Comparison of ENCODE assay signal across 21 mouse cellular contexts in the genomic region with DNA sequence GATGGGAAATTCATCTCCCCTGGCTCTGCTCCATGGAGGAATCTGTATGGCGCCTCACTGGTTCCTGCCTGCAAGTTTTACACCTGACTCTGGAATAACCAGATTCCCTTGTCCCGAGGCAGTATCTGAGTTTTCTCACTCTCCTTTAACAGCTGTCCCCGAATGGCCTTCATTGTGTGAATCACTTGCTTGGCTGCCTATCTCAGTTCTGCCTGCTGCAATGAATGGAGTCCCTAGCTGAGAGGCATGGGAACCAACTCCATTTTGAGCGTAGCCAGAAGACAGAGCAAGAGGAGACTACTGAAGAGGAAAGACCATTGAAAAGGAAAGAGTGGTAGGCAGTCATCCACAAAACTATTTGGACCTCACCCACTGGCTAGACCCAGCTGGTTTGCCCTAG. TPM values are rescaled to one million over a fixed set of nuclear protein-coding genes. Genes with fewer than 3 reads are reported as not detected.
DNase-seq lines count a peak whose midpoint lies in the region; TF ChIP-seq lines count a peak whose summit lies in the region.
"Had no signal": no experiment of that assay in that cellular context is flagged by ENCODE, and none has a peak within 500 bp of the region (broad histone marks: within the 10 kb centered on the region; RNA-seq: fewer than 3 reads in every experiment).

No protein-coding gene starts in this region.

- DNase-seq in adrenal gland, postnatal 36 days = peak; percentile 42
- no peak for DNase-seq in adrenal gland, postnatal 4 days (ENCODE audit: low spot score in 2 of 2)
- DNase-seq in layer of hippocampus, adult 2 months (ENCODE audit: low spot score in 2 of 2) = peak in 1 of 2 experiments; percentile 12
- no peak for DNase-seq in layer of hippocampus, adult 8-10 months (ENCODE audit: low spot score in 2 of 2)
- DNase-seq in brain, adult 2 months (ENCODE audit: low read depth, low spot score) = peak; percentile 31
- no peak for DNase-seq in c-Kit-positive CD71-positive TER-119-positive erythroid progenitor cells, embryonic 14.5 days (ENCODE audit: low spot score)
- DNase-seq: adrenal gland, adult 8-10 months; adrenal gland, postnatal 25 days; B cell, adult 2 months; cerebellum, adult 18-20 months; cerebellum, adult 9-11 months; cerebellum, postnatal 25 days; forebrain, postnatal 0 days; gastrocnemius, postnatal 14 days; heart, adult 11 months; kidney, adult 2 months had no signal

- no peak for TF ChIP-seq CTCF in layer of hippocampus, adult 2 months (conservative IDR thresholded peaks at IDR 0.05)

- H3K27ac ChIP-seq in layer of hippocampus, adult 2 months = peak overlapping the region; percentile 3; the same call in 1 of the 2 replicates
- H3K27ac ChIP-seq: embryonic facial prominence, embryonic 12.5 days; embryonic facial prominence, embryonic 15.5 days; hindbrain, embryonic 12.5 days; hindbrain, embryonic 15.5 days had no signal

- no peak overlapping the region for H3K4me3 ChIP-seq in layer of hippocampus, adult 2 months
- H3K4me3 ChIP-seq: embryonic facial prominence, embryonic 12.5 days; embryonic facial prominence, embryonic 15.5 days; hindbrain, embryonic 12.5 days; hindbrain, embryonic 15.5 days had no signal

RNA-seq across cellular contexts. Expression of gene Scd2, which starts 19.8 kb away (rescaled TPM):
- 100 to 1,000 TPM; 596 to 993 TPM for total RNA-seq in adrenal gland, postnatal 36 days (2021)
- 100 to 1,000 TPM; 412 to 445 TPM for total RNA-seq in adrenal gland, postnatal 4 days (2021)
- 100 to 1,000 TPM; 597 to 622 TPM for total RNA-seq in layer of hippocampus, adult 2 months (2021)
- 100 to 1,000 TPM; 662 to 773 (median 703) TPM for total RNA-seq in layer of hippocampus, adult 8-10 months (2022)

RNA-seq across cellular contexts. Expression of gene Scd4, which starts 59.2 kb away (rescaled TPM):
- total RNA-seq in adrenal gland, postnatal 36 days (2021) = 1 to 10 TPM; 5.1 to 8.5 TPM
- total RNA-seq in adrenal gland, postnatal 4 days (2021) = 1 to 10 TPM; 2.0 to 2.2 TPM
- 1 to 10 TPM; 2.3 to 2.5 TPM for total RNA-seq in layer of hippocampus, adult 2 months (2021)
- 1 to 10 TPM; 2.3 to 3.0 (median 2.7) TPM for total RNA-seq in layer of hippocampus, adult 8-10 months (2022)
- total RNA-seq: CH12.LX had no signal

Comparison
In these comparisons a context has a peak if more than half of its experiments do, and no peak if none do; other contexts are left out.
1. DNase-seq: peak in adrenal gland, postnatal 36 days (2 of 2) and brain, adult 2 months (single experiment); none in adrenal gland, postnatal 4 days (0 of 2), layer of hippocampus, adult 8-10 months (0 of 2) and c-Kit-positive CD71-positive TER-119-positive erythroid progenitor cells, embryonic 14.5 days (single experiment).